Mouse (Mus musculus) kidney, postnatal 0 days (tissue): ENCODE results near the gene 4930522L14Rik. TPM values are rescaled to one million over a fixed set of nuclear protein-coding genes. Genes with fewer than 3 reads are reported as not detected.
"Not testable (repeated sequence)": the region's sequence is repeated elsewhere in the genome, so short reads cannot be mapped to it uniquely, and the experiment has no call there.

Experiments used
- ATAC-seq: fragments of 200-750 bp; cut with Nextera tagmentation; replicated peaks from 2 replicates; pipeline ENCODE4 v1.8.0; 2017; ENCODE audit warnings: low read depth, moderate number of reproducible peaks, moderate TSS enrichment, moderate library complexity; ENCODE audit not compliant: low FRiP score
- DNase-seq: peaks from one replicate; pipeline ENCODE4 v3.0.0-alpha.2; 2016; ENCODE audit warnings: low spot score
- H3K27ac ChIP-seq: fragments of 300-500 bp; sonication (generic); 2 replicates; pipeline ENCODE4 v1.5.1; 2014; ENCODE audit warnings: mild to moderate bottlenecking
- H3K27me3 ChIP-seq: fragments of 300-500 bp; sonication (generic); 2 replicates; pipeline ENCODE4 v1.6.1; 2014; ENCODE audit warnings: low read length, mixed read lengths; ENCODE audit not compliant: insufficient read depth
- H3K36me3 ChIP-seq: fragments of 300-500 bp; sonication (generic); 2 replicates; pipeline ENCODE4 v1.6.1; 2014; ENCODE audit warnings: low read length, mixed read lengths; ENCODE audit not compliant: insufficient read depth
- H3K4me1 ChIP-seq: fragments of 300-500 bp; sonication (generic); replicated peaks from 2 replicates; pipeline ENCODE4 v1.6.1; 2014; ENCODE audit warnings: antibody characterized with exemption, low read length, mixed read lengths; ENCODE audit not compliant: insufficient read depth
- H3K4me2 ChIP-seq: fragments of 300-500 bp; sonication (generic); 2 replicates; pipeline ENCODE4 v1.6.1; 2014; ENCODE audit warnings: mild to moderate bottlenecking, low read length, moderate library complexity, mixed read lengths
- H3K4me3 ChIP-seq: fragments of 300-500 bp; sonication (generic); replicated peaks from 2 replicates; pipeline ENCODE4 v1.5.1; 2014; ENCODE audit warnings: low read depth, low read length
- H3K9ac ChIP-seq: fragments of 300-500 bp; sonication (generic); 2 replicates; pipeline ENCODE4 v1.6.1; 2014; ENCODE audit warnings: low read depth, low read length
- H3K9me3 ChIP-seq: fragments of 300-500 bp; sonication (generic); replicated peaks from 2 replicates; pipeline ENCODE4 v1.6.1; 2016; ENCODE audit warnings: low read length, inconsistent platforms, mixed read lengths
- WGBS: fragments of 180-500 bp; shearing (Covaris S2); extraction: QIAGEN DNeasy Blood & Tissue Kit; methylation state at CpG from one replicate; pipeline ENCODE4 v1.1.7; 2014; 5-methylcytosine and 5-hydroxymethylcytosine counted together
- polyA plus RNA-seq: library from polyadenylated mRNA; unstranded; fragments of >200 nt; fragmentation: Nextera tagmentation; extraction: Ambion mirVana; gene quantifications from 2 replicates; pipeline ENCODE4 v1.2.1, GENCODE M21; 2015

4930522L14Rik gene
- polyA plus RNA-seq, 1 experiment from 2014 or later: 11.1 TPM

DNA sequence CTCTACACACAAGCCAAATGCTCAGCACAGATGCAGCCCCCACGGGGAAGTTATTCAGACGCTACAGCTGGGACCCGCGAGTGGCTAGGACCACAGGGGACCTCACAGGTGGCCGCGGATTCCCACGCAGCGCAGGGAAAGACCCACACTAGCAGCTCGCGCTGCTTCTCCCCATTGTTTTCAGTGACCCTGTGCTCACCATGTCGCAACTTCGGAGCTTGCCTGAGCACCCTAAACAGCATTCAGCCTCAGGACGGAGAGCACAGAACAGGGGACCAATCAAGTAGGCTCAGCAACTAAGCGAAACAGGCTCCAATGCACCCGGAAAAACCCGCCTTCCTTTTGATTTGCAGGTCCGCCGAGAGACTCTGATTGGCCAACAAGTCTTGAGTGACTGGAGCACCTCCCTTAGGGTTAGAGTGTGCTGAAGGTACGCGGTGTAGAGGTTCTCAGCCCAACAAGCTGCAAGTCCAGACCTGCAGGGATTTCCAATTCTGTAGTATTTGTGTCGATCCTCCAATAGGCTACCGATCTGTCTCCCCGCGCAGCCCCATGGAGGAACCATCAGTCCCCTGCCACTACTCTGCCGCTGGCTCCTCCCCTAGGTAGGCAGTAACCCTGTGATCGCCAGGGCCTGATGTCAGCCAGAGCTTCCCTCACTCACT is 61.0 kb downstream of the 4930522L14Rik start, which contains the start of gene 5430403G16Rik:
TSS of gene 5430403G16Rik (minus strand) at position 505 of the 665 bp plus-strand sequence.
- H3K4me1 ChIP-seq, H3K9me3 ChIP-seq, H3K27me3 ChIP-seq, H3K36me3 ChIP-seq: not testable (repeated sequence)
- under 1% methylated on average over 24 of the region's 26 CpGs for WGBS
- peak within 1 kb of the TSS; percentile 72 for H3K9ac ChIP-seq
- peak within 1 kb of the TSS; percentile 77 for H3K4me2 ChIP-seq
- peak; percentile 94 for DNase-seq
- H3K27ac ChIP-seq: peak within 1 kb of the TSS; percentile 81
- peak within 1 kb of the TSS; percentile 55 for H3K4me3 ChIP-seq
- peak; percentile 97 for ATAC-seq

Other genes starting within 250 kb of the 4930522L14Rik start
- gene Crlf2, start 192.9 kb downstream of the 4930522L14Rik start, polyA plus RNA-seq: 19.1 and 22.2 TPM in 2 replicates
- gene 5430403G16Rik, start 60.8 kb downstream of the 4930522L14Rik start, polyA plus RNA-seq: 1.7 and 2.2 TPM in 2 replicates
- gene Gm15446, start 171.5 kb upstream of the 4930522L14Rik start, polyA plus RNA-seq: 0.71 and 0.95 TPM in 2 replicates
- gene Zfp932, start 244.6 kb upstream of the 4930522L14Rik start, polyA plus RNA-seq: 22.2 and 25.7 TPM in 2 replicates